Comparison of ENCODE assay signal across 9 mouse cellular contexts in the genomic region with DNA sequence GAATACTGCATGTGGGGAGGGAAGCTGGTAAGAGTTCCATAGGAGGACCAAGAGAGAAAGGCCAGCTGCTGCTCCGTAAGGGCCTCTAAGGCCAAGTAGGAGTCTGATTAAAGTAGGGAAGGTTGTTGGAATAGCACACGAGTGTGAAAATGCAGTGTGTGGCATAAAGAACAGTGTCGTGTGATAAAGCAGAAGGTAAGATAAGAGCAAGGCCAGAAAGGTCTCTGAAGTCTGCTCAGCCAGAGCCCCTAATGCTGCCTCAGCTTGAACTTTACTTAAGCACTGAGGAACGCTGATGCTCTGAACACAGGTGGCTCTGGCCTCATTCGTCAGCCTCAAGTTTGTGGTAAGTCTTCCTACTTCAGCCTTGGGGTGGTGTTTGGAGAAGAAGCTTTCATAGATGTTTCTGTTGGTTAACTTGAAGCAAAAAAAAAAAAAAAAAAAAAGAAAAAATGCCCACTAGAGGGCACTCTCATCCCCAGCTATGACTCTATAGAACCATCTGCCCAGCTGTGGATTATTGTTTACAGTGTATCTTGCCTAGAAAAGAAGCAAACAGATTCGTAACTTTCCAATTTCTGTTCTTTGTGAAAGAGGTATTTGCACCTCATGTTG. TPM values are rescaled to one million over a fixed set of nuclear protein-coding genes. Genes with fewer than 3 reads are reported as not detected.
DNase-seq lines count a peak whose midpoint lies in the region; ATAC-seq and TF ChIP-seq lines count a peak whose summit lies in the region.
"Had no signal": no experiment of that assay in that cellular context is flagged by ENCODE, and none has a peak within 500 bp of the region (broad histone marks: within the 10 kb centered on the region; RNA-seq: fewer than 3 reads in every experiment).

No protein-coding gene starts in this region.

- TF ChIP-seq CTCF in lung, embryonic 14.5 days (IDR thresholded peaks at IDR 0.05; ENCODE audit: low read depth): peak; percentile 64

- H3K27me3 ChIP-seq in lung, embryonic 14.5 days (ENCODE audit: insufficient read depth, low read length): no peaks in the 10 kb centered on the region
- H3K27me3 ChIP-seq in splenic B cell, adult 2 months (ENCODE audit: control insufficient read depth, insufficient read depth, low read length, poor library complexity, severe bottlenecking): no peaks in the 10 kb centered on the region
- H3K27me3 ChIP-seq: lung, embryonic 15.5 days had no signal

- H3K36me3 ChIP-seq in lung, embryonic 14.5 days (ENCODE audit: insufficient read depth): peaks cover 38% of the 10 kb centered on the region
- H3K36me3 ChIP-seq in splenic B cell, adult 2 months (ENCODE audit: control insufficient read depth, insufficient read depth, low read length, poor library complexity, severe bottlenecking): peaks cover 4% of the 10 kb centered on the region; the same call in 1 of the 2 replicates

- ATAC-seq in lung, embryonic 14.5 days (ENCODE audit: insufficient read depth): no peak
- peak; percentile 52 for ATAC-seq in activated CD4-positive, CD25-positive, alpha-beta regulatory T cell, adult 4 months

- no peak overlapping the region for H3K4me3 ChIP-seq in lung, embryonic 14.5 days (ENCODE audit: low read depth, low read length)
- H3K4me3 ChIP-seq: lung, embryonic 15.5 days had no signal

- H3K9me3 ChIP-seq in lung, embryonic 14.5 days (ENCODE audit: low read depth, low read length): no peaks in the 10 kb centered on the region
- H3K9me3 ChIP-seq: lung, embryonic 15.5 days had no signal

- 31% methylated on average over 6 of the region's 6 CpGs for WGBS in lung, embryonic 14.5 days

- H3K27ac ChIP-seq in lung, embryonic 14.5 days (ENCODE audit: low read depth): no peak overlapping the region
- H3K27ac ChIP-seq: lung, embryonic 15.5 days had no signal

- no peak overlapping the region for H3K4me2 ChIP-seq in lung, embryonic 14.5 days
- H3K4me2 ChIP-seq: lung, embryonic 15.5 days had no signal

- DNase-seq in lung, embryonic 14.5 days: peak; percentile 84
- DNase-seq in lung, adult 18-20 months: no peak
- DNase-seq in liver: peak; percentile 11
- DNase-seq in splenic B cell, adult 2 months (ENCODE audit: low read depth, low spot score): peak; percentile 53
- DNase-seq in adrenal gland, postnatal 25 days: no peak
- DNase-seq in lung, postnatal 25 days (ENCODE audit: low spot score): no peak
- DNase-seq: right cerebral cortex, postnatal 25 days had no signal

- no peaks in the 10 kb centered on the region for H3K4me1 ChIP-seq in lung, embryonic 14.5 days (ENCODE audit: insufficient read depth)
- H3K4me1 ChIP-seq: lung, embryonic 15.5 days had no signal

- no peak overlapping the region for H3K9ac ChIP-seq in lung, embryonic 14.5 days
- H3K9ac ChIP-seq: lung, embryonic 15.5 days had no signal

RNA-seq across cellular contexts. Expression of a gene that starts 9.5 kb away (rescaled TPM):
- 87.9 and 88.4 TPM in 2 replicates for polyA plus RNA-seq in lung, embryonic 14.5 days (2014; fragmentation: Nextera tagmentation; extraction: Ambion mirVana)
- polyA plus RNA-seq in activated CD4-positive, CD25-positive, alpha-beta regulatory T cell, adult 4 months (2017; shearing (Covaris generic)): 10 to 100 TPM; 79.9 to 85.9 TPM
- 57.8 and 81.7 TPM in 2 replicates for total RNA-seq in adrenal gland, postnatal 25 days (2021)

Comparison
In these comparisons a context has a peak if more than half of its experiments do, and no peak if none do; other contexts are left out.
1. DNase-seq: peak in lung, embryonic 14.5 days (single experiment), liver (single experiment) and splenic B cell, adult 2 months (single experiment); none in lung, adult 18-20 months (0 of 2), adrenal gland, postnatal 25 days (single experiment) and lung, postnatal 25 days (single experiment).